Mouse (Mus musculus) v-Abl transformed pro-B cells (cell line): ENCODE results near the gene Smim10l1.

Experiments
- in situ Hi-C, 2 experiments: fragments of 400-800 bp; cut with MboI; formaldehyde crosslinking; loops; one replicate each; pipeline ENCODE4 v1.15.1; 2025; ENCODE audit not compliant: unreplicated experiment in 2 of 2

Smim10l1 gene

DNA sequence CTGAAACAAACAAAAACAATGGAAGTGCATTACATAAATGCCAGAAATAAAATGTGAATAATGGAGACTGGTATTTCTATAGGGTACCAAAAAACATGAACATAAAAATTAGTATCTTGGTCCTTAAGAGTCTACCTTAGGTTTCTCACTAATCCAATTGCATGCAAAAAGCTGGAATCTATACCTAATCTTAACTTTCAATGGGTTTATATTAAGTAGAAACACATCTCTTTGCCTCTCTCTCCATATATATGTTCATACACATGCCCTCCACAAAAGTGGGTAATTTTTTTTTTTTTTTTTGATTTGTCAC is at the start of gene Smim10l1:
Gene Smim10l1 (plus strand): TSS at position 301 of the 313 bp plus-strand sequence.
- in situ Hi-C loops: loop anchor here (25.0 kb wide), 3 partner anchors 117 to 1817 kb away; partner anchors contain the start of genes Lrp6 (in 1 of the 2), Magohb (in 1 of the 2) and Tas2r109 (in 1 of the 2)

GRCm38 (mm10) chr6:133055716-133056115 is 49.0 kb upstream of the Smim10l1 start, which contains the start of gene Tas2r140:
TSS of gene Tas2r140 (minus strand) at chr6:133055816.
- in situ Hi-C loops: no loop called here

GRCm38 (mm10) chr6:133092226-133092625 is 12.5 kb upstream of the Smim10l1 start:
- in situ Hi-C loops: no loop called here

GRCm38 (mm10) chr6:133102430-133102829 is 2.3 kb upstream of the Smim10l1 start:
- in situ Hi-C loops: loop anchor here (25.0 kb wide), 3 partner anchors 115 to 1815 kb away; partner anchors contain the start of genes Lrp6 (in 1 of the 2), Magohb (in 1 of the 2) and Tas2r109 (in 1 of the 2)

- in situ Hi-C loops: loop anchor here (25.0 kb wide), 3 partner anchors 118 to 1818 kb away; partner anchors contain the start of genes Lrp6 (in 1 of the 2), Magohb (in 1 of the 2) and Tas2r109 (in 1 of the 2)
Observed at GRCm38 (mm10) chr6:133104922-133105859, 482 bp downstream of the Smim10l1 start.
